Mouse (Mus musculus) kidney, adult 2 months (tissue): ENCODE results near the gene Pycr1.

ENCODE experiments used
- CTCF ChIP-seq: fragments of 200-500 bp; conservative IDR thresholded peaks from 2 replicates; pipeline ENCODE4 v1.5.1; 2011; ENCODE audit warnings: low read depth, mild to moderate bottlenecking, control low read depth, low read length, moderate library complexity, mixed read lengths; ENCODE audit not compliant: insufficient read depth, insufficient read length
- POLR2A ChIP-seq: fragments of 200-500 bp; IDR thresholded peaks from one replicate; pipeline ENCODE4 v1.6.1; 2011; ENCODE audit warnings: low read depth, low read length, control low read depth

DNA sequence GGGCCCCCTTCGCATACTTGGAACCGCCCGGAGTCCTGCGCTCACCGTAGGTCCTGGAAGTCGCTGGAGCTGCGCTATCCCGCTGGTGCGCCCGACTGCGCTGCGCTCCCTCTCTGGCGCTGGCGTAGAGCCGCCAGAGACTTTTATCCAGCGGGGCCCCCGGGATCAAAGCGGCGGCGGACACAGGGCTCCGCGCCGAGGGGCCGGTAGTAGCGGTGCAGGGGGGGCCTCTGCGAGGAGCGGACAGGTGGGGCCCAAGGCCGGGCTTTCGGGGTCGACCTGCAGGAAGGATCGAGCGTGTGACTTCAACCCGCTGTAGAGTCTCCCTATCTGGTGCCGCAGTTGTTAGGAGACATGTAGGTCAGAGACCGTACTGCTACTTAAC is 17.5 kb upstream of the Pycr1 start, which contains the start of gene Notum:
- TF ChIP-seq POLR2A, result no peak
- TF ChIP-seq CTCF, result no peak
